Mouse (Mus musculus) neural tube, embryonic 11.5 days (tissue): ENCODE data around the gene Olfr167. TPM values are rescaled to one million over a fixed set of nuclear protein-coding genes. Genes with fewer than 3 reads are reported as not detected.
"Not testable (repeated sequence)": the region's sequence is repeated elsewhere in the genome, so short reads cannot be mapped to it uniquely, and the experiment has no call there.

Experiments
- ATAC-seq: fragments of 200-750 bp; cut with Nextera tagmentation; 2 replicates; pipeline ENCODE4 v1.8.0; 2017; ENCODE audit warnings: moderate number of reproducible peaks, mild to moderate bottlenecking, moderate TSS enrichment, moderate library complexity; ENCODE audit not compliant: insufficient read depth, low FRiP score, low TSS enrichment
- DNase-seq: peaks from one replicate; pipeline ENCODE4 v3.0.0-alpha.2; 2015; ENCODE audit warnings: low spot score
- H3K27ac ChIP-seq: fragments of 300-500 bp; sonication (generic); 2 replicates; pipeline ENCODE4 v1.5.1; 2014; ENCODE audit warnings: low read depth, mild to moderate bottlenecking, low read length
- H3K27me3 ChIP-seq: fragments of 300-500 bp; sonication (generic); 2 replicates; pipeline ENCODE4 v1.6.1; 2014; ENCODE audit warnings: mild to moderate bottlenecking, low read length, mixed read lengths; ENCODE audit not compliant: control insufficient read depth, insufficient read depth
- H3K36me3 ChIP-seq: fragments of 300-500 bp; sonication (generic); 2 replicates; pipeline ENCODE4 v1.6.1; 2014; ENCODE audit warnings: mild to moderate bottlenecking, low read length, moderate library complexity, mixed read lengths; ENCODE audit not compliant: control insufficient read depth, insufficient read depth
- H3K4me1 ChIP-seq: fragments of 300-500 bp; sonication (generic); 2 replicates; pipeline ENCODE4 v1.6.1; 2014; ENCODE audit warnings: low read length, mixed read lengths; ENCODE audit not compliant: control insufficient read depth, insufficient read depth
- H3K4me2 ChIP-seq: fragments of 300-500 bp; sonication (generic); 2 replicates; pipeline ENCODE4 v1.6.1; 2014; ENCODE audit warnings: low read depth, mild to moderate bottlenecking, moderate library complexity
- H3K4me3 ChIP-seq: fragments of 300-500 bp; sonication (generic); 2 replicates; pipeline ENCODE4 v1.5.1; 2014; ENCODE audit warnings: low read depth, low read length
- H3K9ac ChIP-seq: fragments of 300-500 bp; sonication (generic); 2 replicates; pipeline ENCODE4 v1.6.1; 2014; ENCODE audit warnings: mild to moderate bottlenecking, low read length
- H3K9me3 ChIP-seq: fragments of 300-500 bp; sonication (generic); 2 replicates; pipeline ENCODE4 v1.6.1; 2016; ENCODE audit warnings: low read length; ENCODE audit not compliant: control insufficient read depth
- WGBS: fragments of 180-500 bp; shearing (Covaris S2); extraction: QIAGEN DNeasy Blood & Tissue Kit; methylation state at CpG from one replicate; pipeline ENCODE4 v1.1.7; 2014; 5-methylcytosine and 5-hydroxymethylcytosine counted together
- polyA plus RNA-seq: library from polyadenylated mRNA; unstranded; fragments of >200 nt; fragmentation: Nextera tagmentation; extraction: Ambion mirVana; gene quantifications from 2 replicates; pipeline ENCODE4 v1.2.1, GENCODE M21; 2014

Olfr167 gene
- not detected in 2 replicates for polyA plus RNA-seq

DNA sequence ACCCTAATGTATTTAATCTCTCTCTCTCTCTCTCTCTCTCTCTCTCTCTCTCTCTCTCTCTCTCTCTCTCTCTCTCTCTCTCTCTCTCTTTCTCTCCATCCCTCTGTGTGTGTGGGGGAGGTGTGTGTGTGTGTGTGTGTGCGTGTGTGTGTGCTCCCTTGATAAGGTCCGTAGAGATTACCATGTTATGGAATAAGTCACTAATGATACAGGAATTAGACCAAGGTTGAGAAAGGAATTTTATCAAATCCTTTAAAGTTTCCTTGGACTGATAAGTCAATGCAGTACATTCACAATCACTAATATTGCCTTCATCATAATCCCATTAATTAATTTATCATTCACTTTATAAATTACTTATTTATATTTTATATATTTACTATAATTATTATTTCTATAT, at the start of gene Olfr167:
Olfr167 (minus strand) TSS at position 101 of the 400 bp plus-strand sequence.
- Histone ChIP-seq H3K4me1 (no peaks in the 10 kb centered on the region), H3K9me3 (no peaks in the 10 kb centered on the region), H3K27me3 (no peaks in the 10 kb centered on the region), H3K27ac (no peak within 1 kb of the TSS), H3K9ac (no peak within 1 kb of the TSS), H3K36me3 (no peaks in the 10 kb centered on the region), H3K4me2 (no peak within 1 kb of the TSS), H3K4me3 (no peak within 1 kb of the TSS)
- DNase-seq: no peak
- no peak for ATAC-seq
- WGBS: 86% methylated on average over 2 of the region's 2 CpGs

DNA sequence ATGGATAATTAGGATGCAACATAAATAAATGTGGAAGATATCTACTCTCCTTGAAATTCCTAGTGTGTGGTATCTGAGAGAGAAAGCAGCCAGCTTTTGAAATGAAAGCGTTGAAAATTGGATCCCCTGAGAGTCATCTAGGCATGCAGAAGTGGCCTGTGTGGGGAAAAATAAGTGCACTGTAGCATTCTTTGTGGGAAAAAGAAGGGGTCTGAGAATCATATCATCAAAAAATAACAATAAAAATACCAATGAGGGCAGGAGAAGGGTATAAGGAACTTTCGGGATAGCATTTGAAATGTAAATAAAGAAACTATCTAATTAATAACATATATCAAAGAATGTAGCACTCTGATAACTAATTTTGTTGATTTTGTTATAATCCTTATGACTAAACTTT, 49.6 kb upstream of the Olfr167 start, which contains the start of gene Olfr169:
Olfr169 (minus strand) TSS at position 101 of the 400 bp plus-strand sequence.
- not testable (repeated sequence) for H3K4me1 ChIP-seq, H3K9me3 ChIP-seq, H3K36me3 ChIP-seq, DNase-seq, ATAC-seq, H3K4me2 ChIP-seq, H3K9ac ChIP-seq, H3K27me3 ChIP-seq, H3K4me3 ChIP-seq, H3K27ac ChIP-seq
- WGBS: 92% methylated on average over 2 of the region's 2 CpGs

DNA sequence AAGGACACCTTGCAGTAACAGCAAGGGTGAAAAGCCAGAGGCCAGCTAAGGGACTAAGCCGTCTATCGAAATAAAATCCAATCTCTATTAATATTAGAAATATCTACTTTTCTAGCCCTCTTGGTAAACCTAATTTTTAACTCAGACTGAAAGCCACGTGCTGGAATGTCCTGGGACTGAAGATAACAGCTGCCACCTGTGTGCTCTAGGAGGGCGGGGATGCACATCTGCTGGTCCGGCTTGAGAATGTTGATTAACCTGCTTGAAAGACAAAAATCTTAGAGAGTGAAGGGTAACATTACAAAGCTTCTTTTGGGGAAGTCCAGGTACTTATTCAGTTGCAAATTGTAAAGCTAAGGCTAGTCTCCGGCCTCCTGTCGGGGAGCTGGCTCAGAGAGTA, 31.4 kb upstream of the Olfr167 start:
- H3K27ac ChIP-seq, H3K27me3 ChIP-seq, ATAC-seq, H3K36me3 ChIP-seq, H3K9ac ChIP-seq, H3K4me3 ChIP-seq, DNase-seq, H3K4me1 ChIP-seq, H3K9me3 ChIP-seq, H3K4me2 ChIP-seq: not testable (repeated sequence)
- 89% methylated on average over 7 of the region's 7 CpGs for WGBS

DNA sequence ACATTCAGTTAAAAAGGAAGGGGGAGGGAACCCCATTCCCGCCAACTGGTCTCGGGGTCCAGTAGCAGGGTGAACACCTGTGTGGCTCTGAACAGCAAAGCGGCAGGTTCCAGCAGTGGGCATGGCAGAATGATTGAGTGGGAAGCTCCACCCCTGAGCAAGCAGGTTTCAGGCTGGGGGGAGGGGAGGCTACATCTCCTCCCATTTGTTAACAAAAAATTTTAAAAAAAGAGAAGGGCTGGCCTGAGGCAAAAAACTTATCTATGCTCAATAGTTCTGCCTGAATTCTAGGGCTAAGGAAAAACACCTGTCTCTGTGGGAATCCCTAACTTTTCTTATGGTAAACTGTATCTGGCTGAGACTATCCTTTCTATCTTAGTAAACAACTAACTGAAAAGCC, 30.2 kb upstream of the Olfr167 start:
- not testable (repeated sequence) for ATAC-seq

DNA sequence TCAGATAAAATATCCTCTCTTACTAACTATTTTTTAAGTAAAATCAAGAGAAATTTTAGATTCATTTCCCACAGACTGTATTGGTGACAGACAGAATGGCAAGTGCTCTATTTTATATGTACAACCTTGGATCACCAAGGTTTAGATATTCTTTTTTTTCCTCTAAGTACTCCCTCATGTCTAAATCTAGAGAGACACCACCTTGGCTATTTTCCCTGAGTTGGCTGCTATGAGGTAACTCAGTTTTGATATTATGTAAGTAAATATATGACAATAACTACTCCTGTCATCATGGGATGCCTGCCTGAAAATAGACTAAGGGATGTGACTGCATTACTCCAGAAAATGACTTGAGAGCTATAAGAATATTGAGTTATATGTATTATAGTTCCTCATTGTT, 13.4 kb upstream of the Olfr167 start, which contains the start of gene Olfr168:
Olfr168 (minus strand) TSS at position 101 of the 400 bp plus-strand sequence.
- H3K27ac ChIP-seq: no peak within 1 kb of the TSS
- no peaks in the 10 kb centered on the region for H3K9me3 ChIP-seq
- H3K9ac ChIP-seq: no peak within 1 kb of the TSS
- H3K4me1 ChIP-seq: no peaks in the 10 kb centered on the region
- no peak for DNase-seq
- H3K4me3 ChIP-seq: no peak within 1 kb of the TSS
- H3K4me2 ChIP-seq: no peak within 1 kb of the TSS
- no peaks in the 10 kb centered on the region for H3K36me3 ChIP-seq
- no peak for ATAC-seq
- H3K27me3 ChIP-seq: no peaks in the 10 kb centered on the region

More for the DNA sequence above, 30.2 kb upstream of the Olfr167 start:
- not testable (repeated sequence) for H3K27ac ChIP-seq, H3K4me3 ChIP-seq, H3K9ac ChIP-seq, H3K9me3 ChIP-seq, DNase-seq, H3K4me2 ChIP-seq, H3K36me3 ChIP-seq, H3K27me3 ChIP-seq, H3K4me1 ChIP-seq
- WGBS: 88% methylated on average over 3 of the region's 3 CpGs

DNA sequence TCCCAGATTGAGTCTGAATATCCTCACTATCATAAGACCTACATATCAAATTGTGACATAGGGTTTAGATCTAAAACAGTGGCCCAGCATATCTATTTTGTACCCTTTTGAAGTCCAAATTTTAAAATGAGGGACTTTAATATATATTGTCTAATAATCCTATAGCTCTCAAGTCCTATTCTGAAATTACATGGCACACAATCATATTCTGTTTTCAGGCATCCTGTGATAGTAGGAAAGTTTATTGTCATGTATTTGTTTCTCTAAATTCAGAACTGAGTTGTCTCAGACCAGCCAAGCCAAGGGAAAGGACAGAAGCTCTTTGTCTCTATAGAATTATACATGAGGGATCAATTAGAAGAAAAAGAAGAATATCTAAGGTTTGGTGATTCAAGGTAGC, 38.7 kb downstream of the Olfr167 start, which contains the start of gene Olfr166:
Olfr166 (plus strand) TSS at position 301 of the 400 bp plus-strand sequence.
- Histone ChIP-seq H3K27ac (no peak within 1 kb of the TSS), H3K27me3 (no peaks in the 10 kb centered on the region), H3K9ac (no peak within 1 kb of the TSS), H3K9me3 (no peaks in the 10 kb centered on the region), H3K4me3 (no peak within 1 kb of the TSS), H3K4me1 (no peaks in the 10 kb centered on the region), H3K4me2 (no peak within 1 kb of the TSS), H3K36me3 (no peaks in the 10 kb centered on the region)
- ATAC-seq (no peak), DNase-seq (no peak)

DNA sequence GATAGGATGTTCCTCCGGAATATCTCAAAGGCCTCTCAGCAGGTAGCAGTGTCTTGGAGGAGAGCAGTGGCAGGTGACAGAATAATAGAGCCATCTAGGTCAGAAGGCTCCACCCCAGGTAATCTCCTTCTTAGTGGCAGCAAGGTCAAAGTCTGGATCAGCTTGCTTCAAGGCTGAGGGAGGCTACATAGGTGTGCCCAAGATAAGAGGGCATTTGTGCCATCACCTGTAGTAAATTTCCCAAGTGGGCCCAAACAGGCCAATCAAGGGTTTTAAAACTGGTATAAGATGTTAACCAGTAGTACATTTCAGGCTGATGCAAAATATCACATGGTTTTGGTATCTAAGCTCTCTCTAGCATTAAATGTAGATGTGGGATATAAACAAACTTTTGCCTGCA, 57.7 kb downstream of the Olfr167 start:
- no peak overlapping the region for H3K4me3 ChIP-seq
- WGBS: 77% methylated on average over 1 of the region's 1 CpGs
- ATAC-seq: no peak
- H3K27ac ChIP-seq: no peak overlapping the region
- no peaks in the 10 kb centered on the region for H3K36me3 ChIP-seq
- H3K9ac ChIP-seq: no peak overlapping the region
- H3K4me2 ChIP-seq: no peak overlapping the region
- no peak for DNase-seq
- H3K27me3 ChIP-seq: no peaks in the 10 kb centered on the region
- H3K4me1 ChIP-seq: no peaks in the 10 kb centered on the region
- no peaks in the 10 kb centered on the region for H3K9me3 ChIP-seq

Other genes starting within 250 kb of the Olfr167 start
- not detected in 2 replicates for gene Olfr164, start 208.2 kb downstream of the Olfr167 start, polyA plus RNA-seq
- gene Olfr165, start 99.1 kb downstream of the Olfr167 start, polyA plus RNA-seq: not detected in 2 replicates
- gene Olfr166, start 38.6 kb downstream of the Olfr167 start, polyA plus RNA-seq: not detected in 2 replicates
- gene Olfr168, start 13.3 kb upstream of the Olfr167 start, polyA plus RNA-seq: not detected in 2 replicates
- gene Olfr169, start 49.5 kb upstream of the Olfr167 start, polyA plus RNA-seq: not detected in 2 replicates
- not detected in 2 replicates for gene Olfr170, start 89.6 kb upstream of the Olfr167 start, polyA plus RNA-seq
- gene Olfr171, start 107.7 kb upstream of the Olfr167 start, polyA plus RNA-seq: not detected in 2 replicates
- gene Lamp3, start 184.1 kb upstream of the Olfr167 start, polyA plus RNA-seq: not detected in 2 replicates
- gene B3gnt5, start 237.9 kb upstream of the Olfr167 start, polyA plus RNA-seq: 51.6 and 52.2 TPM in 2 replicates